Mouse (Mus musculus): ENCODE measurements at regions not wholly inside any gene's neighbourhood (a gene's known extent, or its start where the extent isn't known, plus 50 kb on each side); places are given as distances from the start of the nearest gene placed in this dataset.

GRCm38 (mm10) chr13:92911660-92912284, 67.2 kb downstream of the Mtx3 start:
- TF ChIP-seq CTCF (IDR thresholded peaks at IDR 0.05; ENCODE audit: low read depth) (no peak), EP300 (optimal IDR thresholded peaks at IDR 0.05) (no peak)

Data from stomach, postnatal 0 days (tissue).